Mouse (Mus musculus) small intestine, adult 2 months (tissue): ENCODE data around the gene Xrcc1.

Experiments used
- CTCF ChIP-seq: fragments of 200-500 bp; IDR thresholded peaks from 2 replicates; pipeline ENCODE4 v1.5.1; 2012; ENCODE audit warnings: low read depth, mild to moderate bottlenecking, control low read depth, inconsistent platforms, low read length, moderate library complexity, mixed read lengths; ENCODE audit not compliant: insufficient replicate concordance, insufficient read length; ENCODE audit errors: extremely low read depth
- POLR2A ChIP-seq: fragments of 200-500 bp; IDR thresholded peaks from 2 replicates; pipeline ENCODE4 v1.6.1; 2012; ENCODE audit warnings: low read depth, mild to moderate bottlenecking, control low read depth, inconsistent platforms, low read length, moderate library complexity

DNA sequence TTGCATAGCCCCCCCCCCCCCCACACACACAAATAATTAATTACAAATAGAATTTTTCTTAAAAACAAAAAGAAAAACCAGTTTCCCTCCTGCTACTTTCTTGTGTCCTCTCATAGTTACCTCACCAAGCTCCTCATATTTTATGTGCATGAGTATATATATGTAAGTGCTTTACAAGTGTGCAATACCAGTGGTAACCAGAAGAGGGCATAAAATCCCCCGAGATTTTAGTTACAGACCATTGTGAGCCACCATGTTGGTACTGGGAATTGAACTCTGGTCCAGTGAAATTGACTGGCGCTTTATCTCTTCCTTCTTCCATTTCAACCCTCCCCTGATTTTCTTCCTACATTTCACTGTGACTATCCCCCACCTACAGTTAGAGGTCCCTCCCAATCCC is 1.6 kb upstream of the Xrcc1 start:
- TF ChIP-seq CTCF (no peak), POLR2A (no peak)
